Mouse (Mus musculus): ENCODE results near the gene Setd2.

DNA sequence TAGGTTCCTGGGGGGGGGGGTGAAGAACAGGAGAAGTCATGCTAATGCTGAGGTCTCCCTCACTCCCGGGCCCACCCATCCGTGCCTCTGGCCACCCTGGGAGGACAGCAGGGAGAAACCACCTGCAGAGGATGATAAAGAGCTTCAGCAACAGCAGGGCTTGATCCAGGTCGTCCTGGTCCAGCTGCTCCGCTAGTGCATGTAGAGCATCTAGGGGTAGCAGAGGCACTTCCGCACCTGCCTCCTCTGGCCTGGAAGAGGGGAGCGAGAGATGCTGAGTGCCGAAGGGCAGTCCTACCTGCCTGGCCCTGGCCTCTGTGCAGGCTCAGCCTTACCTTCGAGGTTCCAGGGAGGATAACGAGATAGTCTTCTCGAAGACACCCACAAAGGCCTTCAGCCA is 111.9 kb downstream of the Setd2 start:
- TF ChIP-seq MYOD1 (IDR thresholded peaks at IDR 0.05; ENCODE audit: control insufficient read depth, insufficient read length, low read depth), result no peak
- no peak for TF ChIP-seq CTCF (IDR thresholded peaks at IDR 0.05; ENCODE audit: control insufficient read depth, insufficient read depth, insufficient read length)
- TF ChIP-seq MAX (IDR thresholded peaks at IDR 0.05), result no peak
- no peak for TF ChIP-seq USF1 (IDR thresholded peaks at IDR 0.05; ENCODE audit: low read depth)

Measured in C2C12 (cell line).